Mouse (Mus musculus) adrenal gland, adult 2 months (tissue): ENCODE measurements around the gene Parp6. TPM values are rescaled to one million over a fixed set of nuclear protein-coding genes. Genes with fewer than 3 reads are reported as not detected.

Experiments used
- DNase-seq: peaks from one replicate; pipeline ENCODE4 v3.0.0; 2021
- polyA plus RNA-seq: library from polyadenylated mRNA; depleted of rRNA; stranded (reverse); fragments of >200 nt; gene quantifications from 2 replicates; pipeline ENCODE4 v1.2.3, GENCODE M21; 2012
- total RNA-seq, 2 experiments: library from RNA; stranded (reverse); gene quantifications; 2 replicates each; pipeline ENCODE4 v1.2.3; 2021

The Parp6 gene
- total and polyA plus RNA-seq, 3 experiments = 6.5 to 32.9 (median 25.3) TPM

GRCm38 (mm10) chr9:59655958-59656634, 39.0 kb downstream of the Parp6 start, which contains the start of gene Pkm:
Pkm (plus strand) TSS chr9:59656368.
- DNase-seq = peak; percentile 98

GRCm38 (mm10) chr9:59656635-59657617, 39.8 kb downstream of the Parp6 start:
- peak; percentile 76 for DNase-seq

DNA sequence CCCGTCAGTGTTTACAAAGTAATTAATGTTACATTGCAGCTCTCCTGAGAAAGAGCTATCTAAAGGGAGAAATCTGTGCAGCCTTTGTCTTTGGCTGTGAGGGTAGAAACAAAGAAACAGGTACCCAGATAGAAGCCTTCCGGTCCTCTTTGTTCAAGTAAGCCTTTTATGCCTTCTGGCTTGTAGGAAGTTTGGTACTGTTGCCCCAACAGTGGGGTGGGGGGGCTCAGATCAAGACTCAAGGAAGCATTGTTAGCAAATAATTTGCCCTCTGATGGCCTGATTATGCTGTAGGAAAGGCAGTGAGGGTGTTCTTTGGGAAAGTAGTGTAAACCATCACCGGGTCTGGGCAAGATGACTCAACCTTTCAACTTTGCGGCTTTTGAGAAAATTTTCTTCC, 41.1 kb downstream of the Parp6 start:
- no peak for DNase-seq

DNA sequence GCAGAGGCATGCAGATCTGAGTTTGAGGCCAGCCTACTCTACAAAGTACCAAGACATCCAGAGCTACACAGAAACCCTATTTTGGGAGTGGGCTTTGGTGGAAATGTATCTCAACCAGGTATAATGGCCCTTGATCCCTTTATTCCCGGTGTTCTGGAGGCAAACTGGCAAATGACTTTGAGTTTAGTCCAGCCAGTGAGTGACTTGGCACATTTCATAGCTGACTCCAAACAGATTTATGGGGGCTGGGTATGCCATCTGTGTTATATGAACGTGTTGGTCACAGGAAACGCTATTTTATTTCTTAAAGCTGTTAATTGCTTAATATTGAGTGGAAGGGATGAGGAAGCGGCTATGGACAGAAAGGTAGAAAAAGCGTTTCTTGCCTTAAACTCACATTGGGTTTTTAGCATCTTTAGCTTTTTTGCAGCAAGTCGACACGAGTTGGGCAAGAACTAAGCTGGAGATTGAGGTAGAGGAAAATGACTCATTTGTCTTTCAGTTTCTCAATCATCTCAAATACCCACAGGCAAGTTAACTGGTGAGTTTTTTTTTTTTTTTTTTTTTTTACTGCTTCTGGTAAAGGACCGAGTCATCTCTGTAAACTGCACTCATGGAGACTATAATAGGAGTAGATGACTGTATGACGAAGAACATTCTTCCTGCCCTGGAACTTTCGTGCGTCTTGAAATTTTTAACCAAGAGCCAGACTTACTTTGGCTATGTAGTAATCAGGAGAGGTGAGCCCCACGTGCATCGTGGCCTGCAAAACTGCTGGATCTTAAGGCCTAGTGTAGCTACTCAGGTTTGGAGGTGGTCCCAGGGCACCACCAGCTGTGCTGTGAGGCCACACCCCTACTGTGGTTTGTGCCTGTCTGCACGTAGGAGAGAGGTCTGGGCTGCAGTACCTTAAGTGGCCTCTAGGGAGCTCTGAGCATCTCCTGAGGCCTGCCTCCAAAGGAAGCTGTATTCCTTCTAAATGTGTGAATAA, 42.2 kb downstream of the Parp6 start:
- DNase-seq = peak; percentile 80

DNA sequence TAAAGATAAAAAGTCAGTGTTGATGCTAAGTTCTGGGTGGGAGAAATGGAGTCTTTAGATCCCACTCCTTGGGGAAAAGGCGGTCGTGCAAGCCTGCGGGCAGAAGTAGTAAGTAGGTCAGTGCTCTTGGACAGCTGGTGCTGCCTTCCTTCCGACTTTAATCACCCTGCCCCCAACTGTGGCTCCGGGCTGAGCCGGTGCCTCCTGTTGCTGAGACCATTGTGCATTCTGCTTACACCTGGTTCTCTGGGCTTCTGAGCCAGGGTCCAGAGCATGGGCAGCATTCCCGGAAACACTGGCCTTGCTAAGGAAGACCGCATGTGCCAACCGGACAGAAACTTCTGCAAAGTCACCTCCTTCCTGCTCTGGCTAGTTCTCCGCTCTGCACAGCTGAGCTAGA, 43.3 kb downstream of the Parp6 start:
- peak; percentile 66 for DNase-seq

DNA sequence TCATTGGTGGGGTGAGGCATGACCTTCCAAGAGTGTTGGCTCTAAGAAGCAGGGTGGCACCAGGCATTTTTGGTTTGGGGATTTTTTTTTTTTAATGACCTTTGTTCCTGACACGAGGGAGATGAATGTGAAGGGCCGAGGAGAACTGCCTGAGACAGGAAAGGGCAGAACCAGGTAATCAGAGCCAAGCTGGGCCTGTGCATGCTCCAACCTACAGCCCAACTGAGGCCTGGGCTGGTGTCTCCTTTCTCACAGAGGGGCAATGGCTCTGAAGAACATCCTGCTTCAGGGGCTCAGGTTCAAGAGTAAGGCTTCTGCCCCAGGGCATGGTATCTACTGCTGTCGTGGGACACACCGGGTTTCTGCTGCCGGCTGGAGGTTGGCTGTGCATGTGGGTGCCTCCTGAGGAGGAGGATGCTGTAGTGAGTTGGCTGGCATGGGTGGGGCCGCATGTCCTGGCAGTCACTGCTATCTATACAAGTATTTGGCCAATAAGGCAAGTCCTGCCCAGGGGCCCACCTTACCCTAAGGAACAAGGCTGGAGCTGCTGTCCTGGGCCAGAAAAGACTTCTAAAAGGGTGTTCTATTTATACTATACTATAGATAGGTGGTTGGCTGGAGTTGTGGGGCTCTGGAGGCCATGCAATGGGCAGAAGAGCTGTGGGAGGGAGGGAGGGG, 44.4 kb downstream of the Parp6 start:
- no peak for DNase-seq

GRCm38 (mm10) chr9:59663226-59663625, 46.1 kb downstream of the Parp6 start:
- DNase-seq = no peak

- DNase-seq = no peak
Measured at GRCm38 (mm10) chr9:59663957-59664356, 46.9 kb downstream of the Parp6 start.

DNA sequence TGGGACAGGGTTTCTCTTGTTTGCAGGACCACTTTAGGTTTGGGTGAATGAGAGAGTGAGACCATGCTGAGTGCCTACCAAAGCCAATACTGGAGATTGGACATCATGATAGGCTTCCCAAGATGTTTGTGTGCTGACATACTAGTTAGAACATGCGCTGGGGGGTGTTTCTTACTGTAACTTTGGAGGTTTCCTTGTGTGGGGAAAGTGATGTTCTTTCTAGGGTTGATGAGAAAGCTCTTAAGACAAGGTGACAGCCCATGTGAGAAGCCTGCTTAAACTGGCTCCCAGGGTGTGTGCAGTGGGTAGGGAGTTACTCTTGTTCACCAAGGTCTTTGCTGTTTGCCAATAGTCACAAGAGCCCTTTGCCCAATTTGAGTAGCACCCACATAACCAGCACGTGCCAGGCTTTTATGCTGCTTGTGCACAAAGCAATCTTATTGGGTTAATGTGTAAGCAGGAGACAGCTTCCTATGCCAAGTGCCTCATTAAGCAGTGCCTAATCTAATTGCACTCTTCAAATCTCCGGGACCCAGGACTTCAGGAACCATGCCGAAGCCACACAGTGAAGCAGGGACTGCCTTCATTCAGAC, 47.7 kb downstream of the Parp6 start:
- DNase-seq = no peak

GRCm38 (mm10) chr9:59666016-59666415, 48.9 kb downstream of the Parp6 start:
- DNase-seq = no peak

GRCm38 (mm10) chr9:59666813-59667212, 49.7 kb downstream of the Parp6 start:
- DNase-seq = no peak

- DNase-seq = no peak
Measured at GRCm38 (mm10) chr9:59667250-59667649, 50.2 kb downstream of the Parp6 start.

DNA sequence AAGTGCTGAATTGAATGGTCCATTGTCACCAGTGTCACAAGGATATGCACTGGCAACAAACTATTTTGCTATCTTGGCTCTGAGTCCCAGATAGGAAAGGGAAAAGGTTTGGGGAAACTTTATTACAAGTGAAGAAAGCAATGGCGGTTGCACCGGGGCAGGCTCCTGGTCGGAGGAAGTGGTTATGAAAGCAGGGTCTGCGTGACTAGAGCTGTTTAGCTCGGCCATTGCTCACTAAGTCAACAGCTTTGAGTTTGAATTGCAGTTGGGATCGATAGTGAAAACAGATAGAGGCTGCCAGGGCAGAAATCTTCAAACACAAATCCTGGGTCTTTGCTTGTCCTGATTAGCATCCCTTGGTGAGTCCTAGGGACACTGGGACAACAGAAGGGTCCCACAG, 50.8 kb downstream of the Parp6 start:
- DNase-seq = no peak

GRCm38 (mm10) chr9:59668473-59668872, 51.4 kb downstream of the Parp6 start:
- no peak for DNase-seq

GRCm38 (mm10) chr9:59669172-59669571, 52.1 kb downstream of the Parp6 start:
- no peak for DNase-seq

DNA sequence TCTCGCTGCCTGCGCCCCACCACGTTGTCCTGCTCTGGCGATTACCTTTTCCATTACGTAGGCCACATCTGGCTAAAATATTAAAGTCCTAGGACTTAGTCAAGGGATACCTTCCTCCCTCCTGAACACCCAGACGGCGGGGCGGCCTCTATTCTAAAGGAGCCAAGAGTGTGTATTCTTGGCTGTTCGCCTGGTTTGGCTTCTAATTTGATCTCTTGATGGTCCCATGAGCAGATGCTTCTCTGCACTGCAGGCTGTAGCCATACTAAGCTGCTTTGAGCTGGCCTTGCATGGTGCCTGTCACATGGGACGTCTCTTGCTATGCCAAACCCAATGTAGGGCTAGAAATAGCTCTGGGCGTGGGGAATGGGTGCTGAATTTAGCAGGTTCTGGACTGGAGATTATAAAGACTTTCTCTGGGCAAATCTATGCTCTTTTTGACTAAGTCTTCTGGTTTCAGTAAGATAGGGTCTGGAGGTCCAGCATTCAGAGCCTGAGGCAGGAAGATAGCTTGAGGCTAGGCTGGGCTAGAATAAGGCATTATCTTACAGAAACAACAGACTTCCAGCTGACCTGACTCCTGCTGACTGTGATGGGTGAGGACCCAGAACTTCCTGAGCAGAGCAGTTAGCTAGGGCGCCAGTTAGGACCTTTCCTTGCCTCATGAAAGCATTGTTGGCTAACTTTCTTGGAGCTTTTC, 55.3 kb downstream of the Parp6 start:
- no peak for DNase-seq

GRCm38 (mm10) chr9:59673427-59673826, 56.3 kb downstream of the Parp6 start:
- no peak for DNase-seq

DNA sequence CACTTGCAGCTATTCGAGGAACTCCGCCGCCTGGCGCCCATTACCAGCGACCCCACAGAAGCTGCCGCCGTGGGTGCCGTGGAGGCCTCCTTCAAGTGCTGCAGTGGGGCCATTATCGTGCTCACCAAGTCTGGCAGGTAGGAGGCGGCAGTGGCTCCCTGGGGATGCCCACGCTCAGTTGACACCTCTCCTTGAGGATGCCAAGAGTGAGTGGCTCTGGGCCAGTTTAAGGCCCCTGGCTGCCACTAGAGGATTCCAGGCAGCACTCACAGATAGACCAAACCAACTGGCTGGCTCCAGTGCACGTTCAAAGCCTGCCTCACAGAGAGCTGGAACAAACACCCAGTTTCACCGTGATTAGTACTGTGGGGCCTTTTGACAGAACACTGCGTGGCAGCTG, 58.5 kb downstream of the Parp6 start:
- DNase-seq = no peak

DNA sequence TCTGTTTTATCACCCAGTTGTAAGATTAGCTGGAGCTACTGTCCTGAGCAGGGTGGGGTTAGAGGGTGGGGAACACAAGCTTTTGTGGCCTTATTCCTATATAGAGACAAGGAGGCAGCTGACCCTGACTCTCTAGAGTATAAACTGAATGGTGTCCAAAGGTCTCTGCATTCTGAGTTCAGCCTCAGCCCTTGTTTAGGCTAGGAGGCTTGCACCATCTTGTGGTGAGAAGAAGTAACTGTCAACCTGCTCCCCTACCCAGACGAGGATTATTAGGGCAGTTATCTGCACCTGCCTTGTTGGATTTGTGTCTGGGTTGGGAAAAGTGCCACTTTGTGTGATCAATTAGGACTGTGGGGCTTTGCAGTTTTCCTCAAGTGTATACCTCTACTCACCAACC, 61.2 kb downstream of the Parp6 start:
- DNase-seq = no peak
